Mouse (Mus musculus) erythroblast, embryonic 14.5 days (primary cell): ENCODE results near the gene Ddx23. TPM values are rescaled to one million over a fixed set of nuclear protein-coding genes. Genes with fewer than 3 reads are reported as not detected.

ENCODE experiments used
- H3K27me3 ChIP-seq: 2 replicates; pipeline ENCODE4 v1.6.1; 2012; ENCODE audit warnings: inconsistent platforms; ENCODE audit not compliant: control insufficient read depth
- H3K36me3 ChIP-seq: 2 replicates; pipeline ENCODE4 v1.6.1; 2012; ENCODE audit warnings: mild to moderate bottlenecking, inconsistent platforms; ENCODE audit not compliant: control insufficient read depth
- H3K4me1 ChIP-seq: 2 replicates; pipeline ENCODE4 v1.6.1; 2012; ENCODE audit warnings: inconsistent platforms; ENCODE audit not compliant: control insufficient read depth
- H3K4me3 ChIP-seq: replicated peaks from 2 replicates; pipeline ENCODE3; 2012; ENCODE audit warnings: moderate library complexity, mild to moderate bottlenecking, inconsistent platforms
- H3K9me3 ChIP-seq: 2 replicates; pipeline ENCODE4 v1.6.1; 2012; ENCODE audit warnings: low read length, inconsistent platforms, mixed read lengths; ENCODE audit not compliant: control insufficient read depth
- GATA1 ChIP-seq: IDR thresholded peaks from 2 replicates; pipeline ENCODE4 v1.6.1; 2012; ENCODE audit warnings: low read length, inconsistent platforms, mixed read lengths
- TAL1 ChIP-seq: IDR thresholded peaks from 3 replicates; pipeline ENCODE4 v1.6.1; 2012; ENCODE audit warnings: low read length, inconsistent platforms, mixed read lengths
- polyA plus RNA-seq: library from polyadenylated mRNA; stranded (reverse); fragments of >175 nt; gene quantifications from 2 replicates; pipeline ENCODE4 v1.2.3, GENCODE M21; 2012

Gene Ddx23
- polyA plus RNA-seq, 1 experiment: 7.9 TPM

GRCm38 (mm10) chr15:98596609-98597008, 66.1 kb downstream of the Ddx23 start:
- Histone ChIP-seq H3K36me3 (peaks cover 100% of the 10 kb centered on the region), H3K4me3 (no peak overlapping the region), H3K27me3 (no peaks in the 10 kb centered on the region), H3K4me1 (peaks cover 24% of the 10 kb centered on the region), H3K9me3 (no peaks in the 10 kb centered on the region)
- TF ChIP-seq GATA1 (no peak), TAL1 (no peak)

Other genes with a start within 250 kb of the Ddx23 start
- not detected in 2 replicates for gene Olfr282, start 231.7 kb downstream of the Ddx23 start, polyA plus RNA-seq
- gene Olfr281, start 210.3 kb downstream of the Ddx23 start, polyA plus RNA-seq: 0.01 TPM in 1 of 2 replicates, not detected in the other
- not detected in 2 replicates for gene OR5BS1P, start 193.0 kb downstream of the Ddx23 start, polyA plus RNA-seq
- gene Lalba, start 180.2 kb downstream of the Ddx23 start, polyA plus RNA-seq: not detected in 2 replicates
- gene Olfr279, start 170.5 kb downstream of the Ddx23 start, polyA plus RNA-seq: not detected in 2 replicates
- 2.3 and 2.7 TPM in 2 replicates for gene Kansl2, start 128.6 kb downstream of the Ddx23 start, polyA plus RNA-seq
- 0.41 and 0.61 TPM in 2 replicates for gene Ccnt1, start 92.0 kb downstream of the Ddx23 start, polyA plus RNA-seq
- gene 4930415O20Rik, start 91.9 kb downstream of the Ddx23 start, polyA plus RNA-seq: not detected in 2 replicates
- gene Adcy6, start 52.8 kb downstream of the Ddx23 start, polyA plus RNA-seq: 1.6 TPM in 2 replicates
- not detected in 2 replicates for gene Cacnb3, start 32.1 kb downstream of the Ddx23 start, polyA plus RNA-seq
- 0.02 TPM in 1 of 2 replicates, not detected in the other for gene Rnd1, start 14.6 kb upstream of the Ddx23 start, polyA plus RNA-seq
- gene Ccdc65, start 45.3 kb upstream of the Ddx23 start, polyA plus RNA-seq: 0.08 TPM in 1 of 2 replicates, not detected in the other
- gene Fkbp11, start 65.3 kb upstream of the Ddx23 start, polyA plus RNA-seq: 0.06 and 0.19 TPM in 2 replicates
- 0.11 and 0.14 TPM in 2 replicates for gene Arf3, start 100.3 kb upstream of the Ddx23 start, polyA plus RNA-seq
- not detected in 2 replicates for gene Wnt10b, start 115.3 kb upstream of the Ddx23 start, polyA plus RNA-seq
- not detected in 2 replicates for gene Wnt1, start 127.0 kb upstream of the Ddx23 start, polyA plus RNA-seq
- gene Ddn, start 146.6 kb upstream of the Ddx23 start, polyA plus RNA-seq: 0.01 and 0.02 TPM in 2 replicates
- gene Prkag1, start 168.6 kb upstream of the Ddx23 start, polyA plus RNA-seq: 54.6 and 55.9 TPM in 2 replicates
- gene Kmt2d, start 208.3 kb upstream of the Ddx23 start, polyA plus RNA-seq: 1.5 and 2.6 TPM in 2 replicates
- gene Rhebl1, start 231.6 kb upstream of the Ddx23 start, polyA plus RNA-seq: 0.24 and 0.38 TPM in 2 replicates
- gene Dhh, start 235.6 kb upstream of the Ddx23 start, polyA plus RNA-seq: not detected in 2 replicates